Mouse (Mus musculus) stomach, adult 2 months (tissue): ENCODE data around the gene Duoxa2. TPM values are rescaled to one million over a fixed set of nuclear protein-coding genes. Genes with fewer than 3 reads are reported as not detected.

Source experiments
- polyA plus RNA-seq: library from polyadenylated mRNA; depleted of rRNA; stranded (reverse); fragments of >200 nt; gene quantifications from 2 replicates; pipeline ENCODE4 v1.2.3, GENCODE M21; 2012; rRNA removed

Duoxa2 gene
- 85.7 and 252 TPM in 2 replicates for polyA plus RNA-seq

DNA sequence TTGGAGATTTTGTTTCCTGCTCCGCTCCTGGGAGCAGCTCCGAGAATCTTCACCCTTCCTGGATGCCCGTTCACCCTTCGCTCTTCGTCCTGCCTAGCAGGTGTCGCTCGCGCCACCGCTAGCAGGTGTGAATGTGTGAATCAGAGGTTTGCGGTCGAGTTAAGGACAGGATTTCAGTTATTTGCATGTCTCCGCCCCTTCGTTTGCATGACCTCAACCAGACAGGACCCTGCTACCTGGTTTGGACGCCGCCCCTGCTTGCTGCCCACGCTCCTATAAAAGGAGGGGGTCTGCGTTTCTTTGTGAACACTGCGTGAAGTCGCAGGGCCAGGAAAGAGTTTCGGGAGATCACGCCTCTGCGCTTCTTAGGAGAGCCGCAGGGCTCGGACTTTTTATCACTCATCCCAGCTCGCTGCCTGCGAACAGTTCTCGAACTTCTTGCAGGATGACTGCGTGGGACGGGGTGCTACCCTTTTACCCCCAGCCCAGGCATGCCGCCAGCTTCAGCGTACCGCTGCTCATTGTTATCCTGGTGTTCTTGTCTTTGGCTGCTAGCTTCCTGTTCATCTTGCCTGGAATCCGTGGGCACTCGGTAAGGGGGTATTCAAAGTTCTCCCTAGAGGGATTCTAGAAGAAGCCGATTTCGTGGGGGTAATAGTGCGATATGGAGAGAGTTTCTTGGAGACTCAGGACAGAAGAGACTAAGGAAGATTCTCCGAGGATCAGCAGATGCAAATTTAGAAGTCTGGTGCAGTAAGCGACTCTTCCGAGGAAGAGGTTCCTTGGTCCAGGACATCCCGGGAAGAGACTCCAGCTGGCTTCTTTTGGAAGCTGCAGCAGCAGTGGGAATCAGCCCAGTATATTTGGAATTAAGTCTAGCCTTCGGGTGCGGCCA lies at the start of gene Duoxa2:
Gene Duoxa2 (plus strand): TSS at position 305 of the 895 bp plus-strand sequence.

DNA sequence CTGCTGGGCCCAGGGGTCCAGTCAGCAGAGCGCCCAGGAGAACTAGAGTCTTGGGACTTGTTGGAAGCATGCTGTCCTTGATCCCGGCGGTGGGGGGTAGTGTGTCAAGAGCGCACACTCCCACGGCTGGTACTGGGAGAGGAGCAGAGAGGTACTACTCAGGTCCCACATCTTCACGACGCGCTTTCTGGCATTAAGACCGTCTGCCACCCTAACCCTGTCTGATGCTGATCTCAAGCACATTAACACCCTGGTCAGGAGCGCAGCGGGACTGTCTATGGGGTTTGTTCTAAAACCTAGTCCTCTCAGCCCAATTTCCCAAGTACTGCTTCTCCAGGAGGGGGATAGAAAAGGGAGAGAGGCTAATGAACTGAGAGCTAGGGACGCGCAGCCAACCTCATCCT lies 602 bp upstream of the Duoxa2 start, which contains the start of gene Duox2:
Gene Duox2 (minus strand): TSS at position 354 of the 404 bp plus-strand sequence.

DNA sequence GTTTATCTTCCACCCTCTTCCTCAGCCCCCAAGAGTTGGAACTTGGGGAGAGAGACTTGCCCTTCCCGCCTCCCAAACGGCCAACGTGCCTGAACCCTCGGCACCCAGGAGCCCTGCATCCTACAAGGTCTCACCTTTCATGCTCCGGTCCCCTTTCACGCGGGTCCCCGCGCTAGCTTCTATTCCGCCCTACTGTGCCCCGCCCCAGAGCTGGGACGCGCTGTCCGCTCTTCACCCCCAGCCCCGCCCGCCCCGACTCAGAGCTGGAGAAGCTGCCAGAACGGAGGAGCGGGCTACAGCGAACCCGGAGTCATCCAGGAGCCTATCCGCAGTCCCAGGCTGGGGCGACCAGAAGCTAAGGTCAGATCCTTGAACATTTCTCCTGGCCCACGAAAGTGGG lies 14.8 kb downstream of the Duoxa2 start, which contains the start of gene Duoxa1:
Gene Duoxa1 (minus strand): TSS at position 195 of the 400 bp plus-strand sequence.

DNA sequence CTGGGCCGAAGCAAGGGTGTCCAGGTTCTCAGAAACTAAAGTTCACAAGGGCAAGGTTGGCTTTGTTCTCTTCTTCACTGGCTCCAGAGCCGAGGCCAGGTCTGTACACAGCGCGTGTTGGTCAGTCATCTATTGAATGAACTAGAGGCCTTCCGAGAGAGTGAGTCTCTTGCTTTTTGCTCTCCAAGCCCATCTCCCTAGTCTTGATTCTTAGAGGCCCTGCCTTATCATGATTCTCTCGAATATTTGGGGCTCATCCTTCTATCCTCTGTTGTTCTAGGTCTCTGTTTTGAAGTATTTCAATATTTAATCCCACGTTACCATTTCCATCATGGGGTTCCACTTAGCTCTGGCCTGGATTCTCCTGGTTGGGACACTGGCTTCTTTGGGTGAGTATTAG lies 16.7 kb downstream of the Duoxa2 start, which contains the start of gene Duox1:
Gene Duox1 (plus strand): TSS at position 301 of the 400 bp plus-strand sequence.

Other genes with a start within 250 kb of the Duoxa2 start
- gene Spg11, start 180.5 kb upstream of the Duoxa2 start, polyA plus RNA-seq, result 2.6 and 3.2 TPM in 2 replicates
- gene B2m, start 151.2 kb upstream of the Duoxa2 start, polyA plus RNA-seq, result 116 and 155 TPM in 2 replicates
- gene Trim69, start 138.2 kb upstream of the Duoxa2 start, polyA plus RNA-seq, result not detected in 2 replicates
- not detected in 2 replicates for gene Patl2, start 112.7 kb upstream of the Duoxa2 start, polyA plus RNA-seq
- gene Terb2, start 112.6 kb upstream of the Duoxa2 start, polyA plus RNA-seq, result not detected in 2 replicates
- 3.1 and 3.2 TPM in 2 replicates for gene Sord, start 64.2 kb upstream of the Duoxa2 start, polyA plus RNA-seq
- 34.1 and 51.8 TPM in 2 replicates for gene Duox2, start 451 bp upstream of the Duoxa2 start, polyA plus RNA-seq
- 7.4 and 9.4 TPM in 2 replicates for gene Duoxa1, start 14.8 kb downstream of the Duoxa2 start, polyA plus RNA-seq
- gene Duox1, start 16.8 kb downstream of the Duoxa2 start, polyA plus RNA-seq, result 2.9 and 5.0 TPM in 2 replicates
- gene Shf, start 70.3 kb downstream of the Duoxa2 start, polyA plus RNA-seq, result 4.4 and 6.3 TPM in 2 replicates
- 0.32 and 0.33 TPM in 2 replicates for gene Slc28a2, start 127.6 kb downstream of the Duoxa2 start, polyA plus RNA-seq
- gene Gm14085, start 186.0 kb downstream of the Duoxa2 start, polyA plus RNA-seq, result not detected in 2 replicates